Mouse (Mus musculus): ENCODE results near the gene Olfr1340. TPM values are rescaled to one million over a fixed set of nuclear protein-coding genes. Genes with fewer than 3 reads are reported as not detected.

Olfr1340 gene
- not detected for total RNA-seq (2021)

- intact Hi-C loops (cut with DNase I) = no loop called here
- no peak for DNase-seq
These were observed at the start of gene Olfr1340 for GRCm38 (mm10) chr4:118719838-118720237. TSS of gene Olfr1340 (plus strand) at chr4:118720138.

- intact Hi-C loops (cut with DNase I) = no loop called here
- no peak for DNase-seq
These were observed 32.9 kb upstream of the Olfr1340 start for GRCm38 (mm10) chr4:118687086-118687485.

- no peak for DNase-seq
- intact Hi-C loops (cut with DNase I) = no loop called here
These were observed 27.4 kb upstream of the Olfr1340 start, which contains the start of gene Olfr1342 for GRCm38 (mm10) chr4:118692412-118692973. TSS of gene Olfr1342 (minus strand) at chr4:118692756.

- no peak for DNase-seq
- intact Hi-C loops (cut with DNase I) = no loop called here
These were observed 26.1 kb upstream of the Olfr1340 start for GRCm38 (mm10) chr4:118693812-118694211.

DNA sequence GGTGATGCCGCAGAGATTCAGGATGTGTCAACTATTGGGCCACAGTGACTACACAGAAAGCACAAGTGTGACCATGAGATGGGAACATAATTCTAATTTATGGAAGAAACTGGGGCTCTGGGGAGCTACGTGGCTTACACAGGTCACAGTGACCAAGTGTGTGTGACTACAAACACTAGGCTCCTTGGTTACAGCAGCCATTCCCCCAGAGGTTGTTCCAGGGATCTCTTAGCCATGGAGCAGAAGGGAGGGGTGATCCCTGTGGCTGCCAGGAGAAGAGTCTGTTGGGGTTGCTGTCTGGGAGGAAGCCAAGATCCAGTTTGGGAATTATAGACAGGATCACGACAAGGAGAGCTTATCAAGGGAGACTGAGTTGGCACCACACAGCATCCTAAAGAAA lies 16.7 kb upstream of the Olfr1340 start, which contains the start of gene Olfr1341:
Gene Olfr1341 (plus strand): TSS at position 301 of the 400 bp plus-strand sequence.
- no peak for DNase-seq
- intact Hi-C loops (cut with DNase I) = no loop called here

DNA sequence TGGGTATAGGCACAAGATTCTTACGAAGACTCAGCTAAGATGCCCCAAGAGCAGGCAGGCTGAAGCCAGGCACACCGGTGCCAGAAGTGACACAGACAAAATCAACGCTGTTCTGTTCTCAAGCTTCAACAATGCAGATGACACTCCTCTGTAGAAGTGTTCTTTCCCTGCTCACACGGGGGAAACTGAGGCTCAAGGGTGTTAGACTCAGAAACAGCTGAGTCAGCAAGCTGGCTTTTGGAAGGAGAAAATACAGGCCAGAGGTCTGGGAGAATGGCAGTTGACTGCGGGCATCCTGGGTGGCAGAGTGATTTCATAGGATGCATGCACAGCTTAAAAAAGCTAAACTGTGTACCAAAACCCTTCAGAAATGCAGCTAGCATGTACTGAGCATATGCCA lies 11.9 kb upstream of the Olfr1340 start:
- intact Hi-C loops (cut with DNase I) = no loop called here
- DNase-seq = no peak

- DNase-seq = no peak
- intact Hi-C loops (cut with DNase I) = no loop called here
These were observed 8.3 kb upstream of the Olfr1340 start for GRCm38 (mm10) chr4:118711656-118712055.

DNA sequence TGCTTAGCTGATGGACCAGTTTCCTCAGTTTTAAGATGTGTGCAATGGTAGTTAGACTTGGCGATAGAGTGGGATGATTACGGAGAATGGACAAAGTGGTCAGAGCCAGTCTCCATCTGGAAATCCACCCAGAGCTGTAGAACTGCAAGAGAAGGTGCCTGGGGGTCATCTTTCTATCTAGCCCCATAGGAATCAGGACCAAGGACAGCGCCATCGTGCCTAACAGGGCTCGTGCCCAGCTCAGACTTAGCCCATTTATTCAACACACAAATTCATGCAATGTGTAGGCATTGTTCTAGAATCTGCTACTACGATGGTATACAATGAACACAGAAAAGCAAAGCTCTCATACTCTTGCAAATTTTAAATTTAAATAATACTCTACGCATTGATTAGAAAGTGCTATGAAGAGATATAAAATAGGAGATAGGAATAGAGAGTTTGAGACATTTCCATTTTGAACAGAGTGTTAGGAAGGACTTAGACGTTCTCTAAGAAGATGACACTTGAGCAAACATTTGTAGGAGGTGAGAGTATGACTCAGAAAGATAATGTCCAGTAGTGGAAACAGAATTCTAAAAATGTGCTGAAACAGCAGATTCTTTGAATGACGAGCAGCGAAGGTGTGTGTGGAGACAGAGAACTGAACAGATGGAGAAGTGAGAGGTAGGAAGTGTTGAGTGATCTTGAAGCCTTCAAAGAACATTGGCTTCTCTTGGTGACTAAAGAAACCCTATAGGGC lies 2.0 kb downstream of the Olfr1340 start:
- no peak for DNase-seq
- intact Hi-C loops (cut with DNase I) = no loop called here

GRCm38 (mm10) chr4:118731875-118732274 lies 11.9 kb downstream of the Olfr1340 start, which contains the start of gene Olfr1339:
TSS of gene Olfr1339 (plus strand) at chr4:118732175.
- intact Hi-C loops (cut with DNase I) = loop anchor here (10.0 kb wide), 1 partner anchor 53 kb away; the partner anchor contains the start of gene Olfr1337
- no peak for DNase-seq

GRCm38 (mm10) chr4:118739574-118739973 lies 19.6 kb downstream of the Olfr1340 start:
- intact Hi-C loops (cut with DNase I) = loop anchor here (10.0 kb wide), 1 partner anchor 45 kb away; the partner anchor contains the start of gene Olfr1337
- no peak for DNase-seq

- no peak for DNase-seq
- intact Hi-C loops (cut with DNase I) = no loop called here
These were observed 21.2 kb downstream of the Olfr1340 start for GRCm38 (mm10) chr4:118740988-118741698.

GRCm38 (mm10) chr4:118741881-118742280 lies 21.9 kb downstream of the Olfr1340 start:
- intact Hi-C loops (cut with DNase I) = no loop called here
- peak; percentile 6 for DNase-seq

- intact Hi-C loops (cut with DNase I) = no loop called here
- no peak for DNase-seq
These were observed 38.7 kb downstream of the Olfr1340 start, which contains the start of gene Olfr1338 for GRCm38 (mm10) chr4:118758637-118759036. TSS of gene Olfr1338 (minus strand) at chr4:118758737.

Other genes with a start within 250 kb of the Olfr1340 start
- gene Tie1, start 230.1 kb upstream of the Olfr1340 start, total RNA-seq (2021) = 10 to 100 TPM; 14.4 to 15.2 TPM
- gene 2610528J11Rik, start 193.1 kb upstream of the Olfr1340 start, total RNA-seq (2021) = under 1 TPM in 1 of 2 experiments, not detected in 1; 0.38 TPM
- 1 to 10 TPM in 1 of 2 experiments, under 1 TPM in 1; 0.34 to 1.0 TPM for gene Tmem125, start 176.1 kb upstream of the Olfr1340 start, total RNA-seq (2021)
- 1 to 10 TPM in 1 of 2 experiments, under 1 TPM in 1; 0.97 to 1.3 TPM for gene Cfap57, start 99.4 kb upstream of the Olfr1340 start, total RNA-seq (2021)
- gene Ebna1bp2, start 99.3 kb upstream of the Olfr1340 start, total RNA-seq (2021) = 10 to 100 TPM; 72.4 to 76.5 TPM
- gene Olfr62, start 61.2 kb upstream of the Olfr1340 start, total RNA-seq (2021) = not detected
- gene Olfr1342, start 27.4 kb upstream of the Olfr1340 start, total RNA-seq (2021) = not detected
- not detected for gene Olfr1341, start 16.6 kb upstream of the Olfr1340 start, total RNA-seq (2021)
- gene Olfr1339, start 12.0 kb downstream of the Olfr1340 start, total RNA-seq (2021) = not detected
- gene Olfr1338, start 38.6 kb downstream of the Olfr1340 start, total RNA-seq (2021) = not detected
- not detected for gene Olfr1337, start 62.4 kb downstream of the Olfr1340 start, total RNA-seq (2021)
- not detected for gene Olfr1335, start 89.8 kb downstream of the Olfr1340 start, total RNA-seq (2021)
- not detected for gene Olfr1333, start 116.1 kb downstream of the Olfr1340 start, total RNA-seq (2021)
- gene Olfr1331, start 144.5 kb downstream of the Olfr1340 start, total RNA-seq (2021) = not detected
- gene Olfr1330, start 168.5 kb downstream of the Olfr1340 start, total RNA-seq (2021) = not detected
- gene Olfr1329, start 197.3 kb downstream of the Olfr1340 start, total RNA-seq (2021) = not detected
- gene Olfr1328, start 218.5 kb downstream of the Olfr1340 start, total RNA-seq (2021) = not detected
- gene Lao1, start 241.4 kb downstream of the Olfr1340 start, total RNA-seq (2021) = not detected

Measured in left cerebral cortex, postnatal 4 days (tissue).